Mouse (Mus musculus): ENCODE results near the gene Apoh.

Gene Apoh

GRCm38 (mm10) chr11:108429076-108429475 is 85.9 kb downstream of the Apoh start:
- in situ Hi-C loops (cut with MboI; ENCODE audit: unreplicated experiment in 2 of 2), result loop anchor here in 1 of 2 experiments (10.0 kb wide), 1 partner anchor 904 kb away; no protein-coding TSS in a partner anchor

GRCm38 (mm10) chr11:108443893-108444563 is 100.9 kb downstream of the Apoh start:
- in situ Hi-C loops (cut with MboI; ENCODE audit: unreplicated experiment in 2 of 2), result no loop called here

- in situ Hi-C loops (cut with MboI; ENCODE audit: unreplicated experiment in 2 of 2), result loop anchor here in 1 of 2 experiments (5.0 kb wide), 1 partner anchor 1175 kb away; no protein-coding TSS in a partner anchor
Measured at GRCm38 (mm10) chr11:108447148-108447547, 104.0 kb downstream of the Apoh start.

GRCm38 (mm10) chr11:108449811-108450210 is 106.7 kb downstream of the Apoh start:
- in situ Hi-C loops (cut with MboI; ENCODE audit: unreplicated experiment in 2 of 2), result loop anchor here (5.0 to 25.0 kb wide), 9 partner anchors 575 to 1837 kb away; partner anchors contain the start of gene Abca6 (in 1 of the 2)

GRCm38 (mm10) chr11:108459599-108459998 is 116.4 kb downstream of the Apoh start:
- in situ Hi-C loops (cut with MboI; ENCODE audit: unreplicated experiment in 2 of 2), result loop anchor here (5.0 to 25.0 kb wide), 7 partner anchors 565 to 1828 kb away; partner anchors contain the start of gene Abca6 (in 1 of the 2)

Data from v-Abl transformed pro-B cells (cell line).